Comparison of ENCODE assay signal across 21 mouse cellular contexts in the genomic region with DNA sequence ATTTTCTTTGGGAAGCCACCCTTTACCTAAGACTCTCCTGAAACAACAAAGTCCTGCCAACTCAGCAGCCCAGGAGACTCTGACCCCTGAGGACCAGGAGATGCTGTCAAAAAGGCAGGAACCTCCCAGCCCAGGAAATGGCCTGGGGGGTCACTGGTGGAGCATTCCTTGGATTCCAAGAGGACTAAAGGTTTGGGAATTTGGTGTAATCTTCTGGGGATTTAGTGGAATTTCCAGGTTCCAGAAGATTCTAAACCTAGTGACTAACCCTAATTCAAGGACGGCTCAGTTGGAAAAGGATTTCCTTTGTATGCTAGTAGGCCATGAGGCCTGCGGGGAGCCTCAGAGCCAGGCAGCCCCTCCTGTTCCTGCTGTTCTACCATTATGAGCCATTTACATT. TPM values are rescaled to one million over a fixed set of nuclear protein-coding genes. Genes with fewer than 3 reads are reported as not detected.
A peak's percentile ranks its signal among the peaks of the same experiment; 100 is the strongest.
DNase-seq lines count a peak whose midpoint lies in the region; ATAC-seq and TF ChIP-seq lines count a peak whose summit lies in the region.
"Had no signal": no experiment of that assay in that cellular context is flagged by ENCODE, and none has a peak within 500 bp of the region (broad histone marks: within the 10 kb centered on the region; RNA-seq: fewer than 3 reads in every experiment).

No protein-coding gene starts in this region.

- no peaks in the 10 kb centered on the region for H3K9me3 ChIP-seq in heart, embryonic 14.5 days (ENCODE audit: control insufficient read depth, low read length)
- H3K9me3 ChIP-seq in liver, embryonic 12.5 days (replicated peaks) = no peaks in the 10 kb centered on the region
- no peaks in the 10 kb centered on the region for H3K9me3 ChIP-seq in liver, postnatal 0 days (ENCODE audit: low read length)
- no peaks in the 10 kb centered on the region for H3K9me3 ChIP-seq in ES-E14 (ENCODE audit: control insufficient read depth, insufficient read depth, low read depth, low read length)
- H3K9me3 ChIP-seq: forebrain, embryonic 13.5 days; hindbrain, embryonic 15.5 days; intestine, embryonic 15.5 days; midbrain, embryonic 15.5 days; neural tube, embryonic 12.5 days; stomach, embryonic 15.5 days had no signal

- no peaks in the 10 kb centered on the region for H3K27me3 ChIP-seq in heart, embryonic 14.5 days (ENCODE audit: control insufficient read depth, insufficient read depth, low read length)
- H3K27me3 ChIP-seq in liver, embryonic 12.5 days (replicated peaks) = peaks cover 11% of the 10 kb centered on the region
- no peaks in the 10 kb centered on the region for H3K27me3 ChIP-seq in liver, postnatal 0 days (ENCODE audit: insufficient read depth, low read length)
- H3K27me3 ChIP-seq: forebrain, embryonic 13.5 days; hindbrain, embryonic 15.5 days; intestine, embryonic 15.5 days; midbrain, embryonic 15.5 days; neural tube, embryonic 12.5 days; Patski; stomach, embryonic 15.5 days had no signal

- in situ Hi-C loops in ES-E14 (cut with MboI; ENCODE audit: low sequenced_read_pairs in 2 of 2, unreplicated experiment in 2 of 2) = no loop called here

- no peak for TF ChIP-seq CTCF in liver, postnatal 0 days (IDR thresholded peaks at IDR 0.05; ENCODE audit: low read depth)

- peak overlapping the region in 1 of 2 experiments; percentile 41; a peak in 1 of 4 replicates for H3K27ac ChIP-seq in heart, embryonic 14.5 days (replicated peaks in 1 of 2; ENCODE audit: control insufficient read depth in 1 of 2, insufficient read depth in 1 of 2, low read depth in 2 of 2, low read length in 2 of 2)
- H3K27ac ChIP-seq in liver, embryonic 12.5 days = peak overlapping the region; percentile 32; the same call in 1 of the 2 replicates
- no peak overlapping the region for H3K27ac ChIP-seq in liver, postnatal 0 days (ENCODE audit: low read depth)
- H3K27ac ChIP-seq in ES-E14 (ENCODE audit: insufficient read depth, low read depth, low read length, poor library complexity, severe bottlenecking) = peak overlapping the region; percentile 53; the same call in 1 of the 2 replicates
- H3K27ac ChIP-seq in brown adipose tissue, adult 24 weeks (replicated peaks; ENCODE audit: low read depth, low read length) = peak overlapping the region; percentile 54; the same call in 1 of the 2 replicates
- H3K27ac ChIP-seq: forebrain, embryonic 13.5 days; hindbrain, embryonic 15.5 days; intestine, embryonic 15.5 days; kidney, postnatal 0 days; left cerebral cortex, adult 2 months; liver, embryonic 14.5 days; midbrain, embryonic 15.5 days; neural tube, embryonic 12.5 days; stomach, embryonic 15.5 days had no signal

- ATAC-seq in heart, embryonic 14.5 days (ENCODE audit: insufficient number of reproducible peaks, insufficient read depth, low FRiP score, low read depth) = no peak
- ATAC-seq in liver, embryonic 12.5 days = no peak
- no peak for ATAC-seq in liver, postnatal 0 days
- ATAC-seq: activated CD4-positive, CD25-positive, alpha-beta regulatory T cell, adult 4 months; forebrain, embryonic 13.5 days; intestine, embryonic 15.5 days; midbrain, embryonic 15.5 days; Patski had no signal

- no peak overlapping the region for H3K4me2 ChIP-seq in heart, embryonic 14.5 days (ENCODE audit: low read length)
- H3K4me2 ChIP-seq in liver, embryonic 12.5 days = no peak overlapping the region
- no peak overlapping the region for H3K4me2 ChIP-seq in liver, postnatal 0 days (ENCODE audit: low read depth, low read length)
- H3K4me2 ChIP-seq: forebrain, embryonic 13.5 days; hindbrain, embryonic 15.5 days; intestine, embryonic 15.5 days; midbrain, embryonic 15.5 days; neural tube, embryonic 12.5 days; stomach, embryonic 15.5 days had no signal

- H3K9ac ChIP-seq in heart, embryonic 14.5 days (ENCODE audit: low read length) = 0 out of 2 replicates have a peak overlapping the region, but pooled peaks have one; percentile 0
- H3K9ac ChIP-seq in liver, embryonic 12.5 days = no peak overlapping the region
- H3K9ac ChIP-seq in liver, postnatal 0 days (replicated peaks) = no peak overlapping the region
- H3K9ac ChIP-seq in ES-E14 (ENCODE audit: insufficient read depth, low read depth, low read length, poor library complexity, severe bottlenecking) = no peak overlapping the region
- H3K9ac ChIP-seq: forebrain, embryonic 13.5 days; hindbrain, embryonic 15.5 days; intestine, embryonic 15.5 days; liver, embryonic 14.5 days; midbrain, embryonic 15.5 days; neural tube, embryonic 12.5 days; stomach, embryonic 15.5 days had no signal

- 31% methylated on average over 2 of the region's 2 CpGs for WGBS in heart, embryonic 14.5 days
- WGBS in liver, embryonic 12.5 days (ENCODE audit: insufficient replicate concordance) = 64% methylated on average over 2 of the region's 2 CpGs
- WGBS in liver, postnatal 0 days (ENCODE audit: insufficient replicate concordance) = 72% methylated on average over 2 of the region's 2 CpGs

- TF ChIP-seq EP300 in liver, postnatal 0 days (IDR thresholded peaks at IDR 0.05; ENCODE audit: low read depth) = no peak

- DNase-seq in heart, postnatal 10 days = no peak
- DNase-seq in liver, postnatal 0 days = no peak
- DNase-seq in ES-E14 (ENCODE audit: low read depth, low spot score) = no peak
- DNase-seq in gastrocnemius, postnatal 10 days = no peak
- DNase-seq: adrenal gland, postnatal 14 days; cerebellum, adult 9-10 months; thymus, postnatal 36 days had no signal

- intact Hi-C loops in heart, postnatal 10 days (cut with DNase I) = loop anchor here (10.0 kb wide), 1 partner anchor 258 kb away; no protein-coding TSS in a partner anchor

- H3K4me3 ChIP-seq in heart, embryonic 14.5 days (ENCODE audit: control insufficient read depth in 1 of 2, insufficient read depth in 1 of 2, low read depth in 1 of 2, low read length in 2 of 2) = no peak overlapping the region
- no peak overlapping the region for H3K4me3 ChIP-seq in liver, embryonic 12.5 days
- H3K4me3 ChIP-seq in liver, postnatal 0 days (ENCODE audit: low read depth, low read length) = no peak overlapping the region
- no peak overlapping the region for H3K4me3 ChIP-seq in ES-E14 (ENCODE audit: insufficient read depth in 1 of 2, low read depth in 1 of 2, low read length in 2 of 2, poor library complexity in 1 of 2, severe bottlenecking in 1 of 2)
- no peak overlapping the region for H3K4me3 ChIP-seq in brown adipose tissue, adult 24 weeks (ENCODE audit: insufficient read depth, low read depth, low read length)
- H3K4me3 ChIP-seq: forebrain, embryonic 13.5 days; hindbrain, embryonic 15.5 days; intestine, embryonic 15.5 days; left cerebral cortex, adult 2 months; midbrain, embryonic 15.5 days; neural tube, embryonic 12.5 days; stomach, embryonic 15.5 days had no signal

- peaks cover 9 to 34% of the 10 kb centered on the region in 2 experiments for H3K4me1 ChIP-seq in heart, embryonic 14.5 days (ENCODE audit: control insufficient read depth in 2 of 2, insufficient read depth in 2 of 2, low read length in 2 of 2)
- H3K4me1 ChIP-seq in liver, embryonic 12.5 days = peaks cover 23% of the 10 kb centered on the region
- H3K4me1 ChIP-seq in liver, postnatal 0 days (ENCODE audit: insufficient read depth) = peaks cover 6% of the 10 kb centered on the region; the same call in 1 of the 2 replicates
- H3K4me1 ChIP-seq in ES-E14 (ENCODE audit: control insufficient read depth in 2 of 2, insufficient read depth in 2 of 2, low read length in 2 of 2, poor library complexity in 1 of 2) = peaks cover 2 to 11% of the 10 kb centered on the region in 2 experiments; a peak in 2 of 4 replicates
- H3K4me1 ChIP-seq in brown adipose tissue, adult 24 weeks (ENCODE audit: control insufficient read depth, insufficient read depth, insufficient read length, low read length) = peaks cover 3% of the 10 kb centered on the region; the same call in 1 of the 2 replicates
- H3K4me1 ChIP-seq: forebrain, embryonic 13.5 days; hindbrain, embryonic 15.5 days; midbrain, embryonic 15.5 days; neural tube, embryonic 12.5 days had no signal

- peaks cover 95% of the 10 kb centered on the region for H3K36me3 ChIP-seq in heart, embryonic 14.5 days (ENCODE audit: control insufficient read depth, insufficient read depth, low read length)
- H3K36me3 ChIP-seq in liver, embryonic 12.5 days = 0 out of 2 replicates have a peak, but pooled peaks cover 5% of the 10 kb centered on the region
- peaks cover 43% of the 10 kb centered on the region for H3K36me3 ChIP-seq in liver, postnatal 0 days (replicated peaks; ENCODE audit: insufficient read depth, low read length)
- H3K36me3 ChIP-seq in ES-E14 (ENCODE audit: control insufficient read depth, insufficient read depth, low read length, poor library complexity, severe bottlenecking) = no peaks in the 10 kb centered on the region
- H3K36me3 ChIP-seq: hindbrain, embryonic 15.5 days; midbrain, embryonic 15.5 days; neural tube, embryonic 12.5 days had no signal

TF ChIP-seq in ES-E14, 5 proteins besides CTCF, POLR2A, EP300 and RAD21:
- TF ChIP-seq MAFK (IDR thresholded peaks at IDR 0.05; ENCODE audit: insufficient read depth, low read depth, low read length) (no peak), HCFC1 (IDR thresholded peaks at IDR 0.05; ENCODE audit: borderline replicate concordance, insufficient read depth, low read length) (no peak), ZC3H11A (IDR thresholded peaks at IDR 0.05; ENCODE audit: borderline replicate concordance, low read depth, low read length) (no peak), CHD2 (IDR thresholded peaks at IDR 0.05; ENCODE audit: low read depth, low read length) (no peak), ZNF384 (IDR thresholded peaks at IDR 0.05; ENCODE audit: low read depth, low read length) (no peak)
TF ChIP-seq in ES-E14: peak in this region for 0.

RNA-seq across cellular contexts. Expression of a gene that starts 18.2 kb away (rescaled TPM):
- 121 TPM in 2 replicates for polyA plus RNA-seq in heart, embryonic 14.5 days (2014; fragmentation: Nextera tagmentation; extraction: Ambion mirVana)
- total RNA-seq in heart, postnatal 10 days (2021) = 10 to 100 TPM; 49.4 to 57.7 TPM
- 49.3 and 50.3 TPM in 2 replicates for polyA plus RNA-seq in liver, embryonic 12.5 days (2016; fragmentation: Nextera tagmentation; extraction: Ambion mirVana)
- polyA plus RNA-seq in liver, postnatal 0 days (2015; fragmentation: Nextera tagmentation; extraction: Ambion mirVana) = 26.6 and 33.4 TPM in 2 replicates
- 52.0 and 60.1 TPM in 2 replicates for total RNA-seq in ES-E14 (2012; rRNA removed)
- polyA plus RNA-seq in brown adipose tissue, adult 24 weeks (2012; ENCODE audit: insufficient read depth, insufficient read length, missing spikeins) = 3.4 and 7.4 TPM in 2 replicates
- total RNA-seq in gastrocnemius, postnatal 10 days (2021) = 10 to 100 TPM; 34.6 to 46.9 TPM

RNA-seq across cellular contexts. Expression of a gene that starts 57.0 kb away (rescaled TPM):
- polyA plus RNA-seq in heart, embryonic 14.5 days (2014; fragmentation: Nextera tagmentation; extraction: Ambion mirVana) = 81.2 and 86.3 TPM in 2 replicates
- 100 to 1,000 TPM; 112 to 114 TPM for total RNA-seq in heart, postnatal 10 days (2021)
- polyA plus RNA-seq in liver, embryonic 12.5 days (2016; fragmentation: Nextera tagmentation; extraction: Ambion mirVana) = 10.7 and 10.8 TPM in 2 replicates
- polyA plus RNA-seq in liver, postnatal 0 days (2015; fragmentation: Nextera tagmentation; extraction: Ambion mirVana) = 14.6 and 15.0 TPM in 2 replicates
- total RNA-seq in ES-E14 (2012; rRNA removed) = 1.5 and 5.4 TPM in 2 replicates
- polyA plus RNA-seq in brown adipose tissue, adult 24 weeks (2012; ENCODE audit: insufficient read depth, insufficient read length, missing spikeins) = 4.8 and 8.8 TPM in 2 replicates
- 100 to 1,000 TPM; 128 to 138 TPM for total RNA-seq in gastrocnemius, postnatal 10 days (2021)
